Mouse (Mus musculus): ENCODE results near the gene Sult1b1. TPM values are rescaled to one million over a fixed set of nuclear protein-coding genes. Genes with fewer than 3 reads are reported as not detected.
"Not testable (repeated sequence)": the region's sequence is repeated elsewhere in the genome, so short reads cannot be mapped to it uniquely, and the experiment has no call there.

Gene Sult1b1
- total RNA-seq (2021): not detected

DNA sequence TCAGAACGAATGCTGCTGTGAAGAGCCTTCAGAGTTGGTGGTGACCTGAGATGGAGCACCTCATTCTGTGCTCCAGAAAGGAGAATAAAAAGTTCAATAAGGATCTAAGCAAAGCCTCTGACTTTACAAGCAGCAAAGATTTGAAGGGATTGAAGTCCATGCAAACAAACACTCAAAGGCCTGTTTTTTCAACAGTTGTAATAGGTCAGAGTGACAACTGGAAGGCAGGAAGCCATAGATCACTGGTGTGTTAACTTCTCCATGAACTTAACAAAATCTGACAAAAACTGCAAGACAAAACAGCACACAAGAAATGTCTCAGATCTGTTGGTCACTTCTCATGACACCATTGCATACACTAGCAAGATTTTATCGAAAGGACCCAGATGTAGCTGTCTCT, at the start of gene Sult1b1:
Gene Sult1b1, minus strand, starts transcription at position 85 of the 400 bp plus-strand sequence.
- DNase-seq: no peak

GRCm38 (mm10) chr5:87580389-87580788, 42.4 kb upstream of the Sult1b1 start:
- no peak for DNase-seq

- DNase-seq: no peak
Measured at GRCm38 (mm10) chr5:87574174-87574573, 36.2 kb upstream of the Sult1b1 start.

- DNase-seq: no peak
Measured at GRCm38 (mm10) chr5:87573490-87573889, 35.5 kb upstream of the Sult1b1 start.

- DNase-seq: no peak
Measured at GRCm38 (mm10) chr5:87572781-87573180, 34.8 kb upstream of the Sult1b1 start.

GRCm38 (mm10) chr5:87568845-87569244, 30.9 kb upstream of the Sult1b1 start, which contains the start of gene Sult1d1:
Gene Sult1d1 (minus strand): TSS chr5:87569027.
- no peak for DNase-seq

GRCm38 (mm10) chr5:87567306-87567705, 29.3 kb upstream of the Sult1b1 start:
- DNase-seq: no peak

- no peak for DNase-seq
Measured at GRCm38 (mm10) chr5:87562966-87563365, 25.0 kb upstream of the Sult1b1 start.

- DNase-seq: no peak
Measured at GRCm38 (mm10) chr5:87562526-87562925, 24.5 kb upstream of the Sult1b1 start.

DNA sequence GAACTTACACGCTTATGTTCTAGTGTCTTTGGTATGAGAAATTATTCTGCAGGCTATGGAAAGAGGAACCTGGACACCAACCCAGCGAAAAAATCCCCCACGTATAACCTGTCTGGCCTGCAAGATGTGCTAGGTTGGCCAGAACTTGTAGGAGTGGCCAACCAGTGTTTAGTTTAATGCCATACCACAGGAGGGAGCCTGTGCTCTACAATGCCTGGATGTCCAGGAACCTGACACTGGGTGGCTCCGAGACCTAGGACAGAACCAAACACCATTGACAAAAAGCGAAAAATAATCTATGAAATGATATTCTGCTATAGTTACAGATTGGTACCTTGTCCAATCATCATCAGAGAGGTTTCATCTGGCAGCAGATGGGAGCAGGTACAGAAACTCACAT, 22.1 kb upstream of the Sult1b1 start:
- DNase-seq: no peak

- DNase-seq: no peak
Measured at GRCm38 (mm10) chr5:87550935-87551334, 12.9 kb upstream of the Sult1b1 start.

GRCm38 (mm10) chr5:87535994-87536644, 1.9 kb downstream of the Sult1b1 start:
- DNase-seq: no peak

DNA sequence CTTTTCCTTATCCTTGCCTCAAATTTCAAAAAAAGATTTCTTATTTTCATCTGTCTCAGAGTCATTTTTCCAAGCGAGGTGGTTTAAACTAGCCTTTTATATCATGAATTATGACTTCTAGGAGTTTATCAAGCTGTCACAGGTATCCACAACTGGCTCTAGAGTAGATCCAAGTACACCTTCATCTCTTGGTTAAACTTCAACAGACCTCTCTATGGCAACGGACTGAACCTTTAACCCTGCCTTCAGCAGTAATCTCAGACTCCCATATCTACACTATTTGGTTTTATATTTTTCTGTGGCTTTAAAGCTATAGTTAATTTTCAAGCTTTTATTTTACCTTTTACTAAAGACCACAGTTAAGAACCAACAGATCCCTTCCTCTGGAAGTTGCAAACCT, 5.7 kb downstream of the Sult1b1 start:
- DNase-seq: no peak

- DNase-seq: not testable (repeated sequence)
Measured at GRCm38 (mm10) chr5:87523561-87523960, 14.4 kb downstream of the Sult1b1 start.

- DNase-seq: no peak
Measured at GRCm38 (mm10) chr5:87505776-87506458, 32.1 kb downstream of the Sult1b1 start.

DNA sequence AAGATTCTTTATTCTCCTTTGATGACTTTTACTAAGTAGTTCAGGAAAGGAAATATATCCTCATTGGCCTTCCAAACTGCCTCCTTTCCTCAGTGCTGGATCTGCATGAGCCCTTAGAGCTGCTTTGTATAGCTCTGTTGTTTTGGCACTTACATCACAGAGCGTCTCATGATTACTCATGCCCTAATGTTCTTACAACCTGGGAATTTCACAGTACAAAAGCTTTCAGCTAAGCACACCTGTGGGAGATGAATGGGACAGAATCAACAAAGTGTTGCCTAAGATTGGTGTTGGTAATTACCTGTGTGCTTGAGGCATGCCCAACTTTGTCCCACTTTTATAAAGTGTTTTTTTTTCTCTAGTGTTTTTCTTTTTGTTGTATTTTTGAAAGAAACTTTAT, 35.3 kb downstream of the Sult1b1 start:
- no peak for DNase-seq

GRCm38 (mm10) chr5:87499341-87499740, 38.7 kb downstream of the Sult1b1 start:
- DNase-seq: no peak

DNA sequence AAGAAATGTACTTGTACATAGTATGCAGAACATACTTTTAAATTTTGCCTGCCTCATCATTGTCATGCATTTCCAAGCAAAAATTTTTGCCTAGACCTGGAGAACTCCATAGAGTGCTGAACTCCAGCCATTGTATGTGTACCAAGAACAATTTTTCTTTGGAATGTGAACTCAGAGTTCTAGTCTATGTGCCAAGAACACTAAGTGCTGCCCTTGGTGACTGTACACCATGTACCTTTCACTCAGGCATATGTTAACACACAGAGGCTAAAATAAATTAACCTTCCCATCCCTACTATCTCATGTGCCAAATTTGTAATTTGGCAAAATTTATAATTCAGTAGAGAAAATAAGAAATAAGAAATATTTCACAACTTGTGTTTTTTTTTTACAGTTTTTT, 39.1 kb downstream of the Sult1b1 start:
- no peak for DNase-seq

GRCm38 (mm10) chr5:87490771-87491170, 47.2 kb downstream of the Sult1b1 start, which contains the start of gene Ugt2a1:
Gene Ugt2a1 (minus strand): TSS chr5:87490871.
- no peak for DNase-seq

DNA sequence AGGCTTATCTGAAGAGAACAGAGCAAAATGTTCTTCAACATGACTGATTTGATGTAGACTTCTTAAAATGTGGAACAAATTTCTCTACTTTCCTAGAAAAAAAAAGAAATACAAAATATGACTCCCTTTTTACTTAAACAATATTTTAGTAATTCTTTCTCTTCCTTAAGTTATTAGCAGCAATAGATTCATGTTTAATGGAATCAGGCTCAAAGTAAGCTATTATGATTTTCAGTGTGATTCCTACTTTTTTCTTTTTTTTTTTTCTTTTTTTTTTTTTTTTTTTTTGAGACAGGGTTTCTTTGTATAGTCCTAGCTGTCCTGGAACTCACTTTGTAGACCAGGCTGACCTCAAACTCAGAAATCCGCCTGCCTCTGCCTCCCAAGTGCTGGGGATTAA, 51.3 kb downstream of the Sult1b1 start, which contains the start of gene Gm43638:
Gene Gm43638, minus strand, starts transcription at position 101 of the 400 bp plus-strand sequence.
- not testable (repeated sequence) for DNase-seq

DNA sequence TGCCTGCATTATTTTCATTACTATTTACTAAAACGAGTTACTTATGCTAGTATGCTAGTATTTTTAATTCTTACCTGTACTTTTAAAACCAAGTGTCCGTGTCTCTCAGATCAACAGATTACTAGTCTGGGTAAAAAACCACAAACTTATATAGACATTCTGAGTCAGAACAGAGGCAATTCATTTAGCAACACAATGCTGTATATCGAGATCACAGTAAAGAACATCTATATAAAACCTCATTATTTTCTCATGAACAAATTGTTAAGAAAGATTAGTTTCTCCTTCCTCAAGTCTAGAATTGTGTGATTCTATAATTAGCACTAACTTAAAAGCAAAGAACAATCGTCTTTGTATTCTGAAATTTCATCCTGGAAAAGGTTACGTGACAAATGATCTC, 55.8 kb downstream of the Sult1b1 start, which contains the start of gene Ugt2a2:
Gene Ugt2a2, minus strand, starts transcription at position 101 of the 400 bp plus-strand sequence.
- no peak for DNase-seq

Data from heart, postnatal 4 days (tissue).